Mouse (Mus musculus): ENCODE results near the gene Rtp4. TPM values are rescaled to one million over a fixed set of nuclear protein-coding genes. Genes with fewer than 3 reads are reported as not detected.

The Rtp4 gene
- polyA plus RNA-seq, 1 experiment from 2014 or later = 9.9 TPM

DNA sequence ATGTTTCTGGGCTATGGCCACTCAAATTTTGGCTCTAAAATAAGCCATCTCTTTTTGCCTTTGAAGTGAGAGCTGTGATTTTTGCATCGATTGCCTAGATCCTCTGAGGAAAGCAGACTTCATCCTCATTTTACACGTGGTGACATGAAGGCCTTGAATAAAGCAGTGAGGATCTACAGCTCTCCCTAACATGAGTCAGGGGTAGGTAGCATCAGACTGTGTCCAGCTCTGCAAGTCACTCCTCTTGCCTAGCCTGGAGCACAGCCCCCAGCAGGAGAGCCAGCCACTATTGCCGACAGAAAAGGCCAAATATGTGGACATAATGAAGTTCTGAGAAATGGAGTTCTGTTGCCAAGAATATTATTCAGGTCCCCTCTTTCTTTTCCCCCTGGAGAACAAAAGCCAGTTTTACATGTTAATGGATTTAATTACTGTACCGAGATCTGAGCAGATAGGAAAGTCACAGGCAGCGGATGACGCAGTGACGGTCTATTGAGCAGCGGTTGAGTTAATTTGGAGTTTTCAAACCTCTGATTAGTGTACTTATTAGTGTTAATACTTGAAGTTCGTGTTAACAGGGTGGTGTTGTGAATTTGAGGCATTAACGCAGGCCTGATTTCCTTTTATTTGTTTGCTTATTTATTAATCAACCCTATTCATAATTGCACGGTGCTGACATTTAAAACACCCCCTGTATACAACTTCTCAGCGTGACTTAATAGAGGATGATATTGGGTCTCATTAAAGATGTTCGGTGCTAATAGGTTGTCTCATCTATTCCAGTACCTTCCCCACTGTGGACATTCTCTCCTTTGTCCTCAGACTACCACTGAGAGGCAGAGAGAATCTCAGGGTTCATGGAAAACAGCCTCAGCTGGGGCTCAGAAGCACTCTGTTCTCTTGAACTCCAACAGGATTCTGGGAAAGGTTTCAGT lies 139.8 kb downstream of the Rtp4 start:
- no peak overlapping the region for H3K4me3 ChIP-seq (replicated peaks)
- no peaks in the 10 kb centered on the region for H3K36me3 ChIP-seq (replicated peaks)
- no peaks in the 10 kb centered on the region for H3K27me3 ChIP-seq
- no peak overlapping the region for H3K27ac ChIP-seq (replicated peaks)
- 71% methylated on average over 13 of the region's 13 CpGs for WGBS (ENCODE audit: insufficient replicate concordance)
- ATAC-seq (ENCODE audit: insufficient read depth) = no peak
- no peak overlapping the region for H3K4me2 ChIP-seq
- H3K9me3 ChIP-seq (replicated peaks) = no peaks in the 10 kb centered on the region
- no peak overlapping the region for H3K9ac ChIP-seq
- no peaks in the 10 kb centered on the region for H3K4me1 ChIP-seq (replicated peaks)

Other genes with a start within 250 kb of the Rtp4 start
- gene Rtp1, start 91.2 kb upstream of the Rtp4 start, polyA plus RNA-seq (2015; fragmentation: Nextera tagmentation; extraction: Ambion mirVana) = not detected in 2 replicates
- 21.7 and 24.9 TPM in 2 replicates for gene Masp1, start 524 bp downstream of the Rtp4 start, polyA plus RNA-seq (2015; fragmentation: Nextera tagmentation; extraction: Ambion mirVana)